Comparison of ENCODE assay signal across 8 mouse cellular contexts in genomic region chr8:128358406-128358755, GRCm38 (mm10). TPM values are rescaled to one million over a fixed set of nuclear protein-coding genes. Genes with fewer than 3 reads are reported as not detected.
DNase-seq lines count a peak whose midpoint lies in the region; TF ChIP-seq lines count a peak whose summit lies in the region.

Gene Nrp1 (plus strand): TSS chr8:128358604.

- TF ChIP-seq CTCF in E14TG2a.4 (conservative IDR thresholded peaks at IDR 0.05; ENCODE audit: low read length), result no peak

- peak within 1 kb of the TSS; percentile 87 for H3K27ac ChIP-seq in hindbrain, embryonic 10.5 days

- under 1% methylated on average over 21 of the region's 21 CpGs for WGBS in hindbrain, embryonic 10.5 days

- H3K27me3 ChIP-seq in E14TG2a.4 (ENCODE audit: insufficient read depth, low read length), result peaks cover 72% of the 10 kb centered on the region
- H3K27me3 ChIP-seq in hindbrain, embryonic 10.5 days (ENCODE audit: insufficient read depth, poor library complexity, severe bottlenecking), result peaks cover 50% of the 10 kb centered on the region

- no peak for DNase-seq in adrenal gland, adult 2 months
- DNase-seq in frontal cortex, adult 2 months (ENCODE audit: extremely low spot score in 1 of 2, low spot score in 1 of 2), result peak in 1 of 2 experiments; percentile 52
- no peak for DNase-seq in hindbrain, embryonic 10.5 days (ENCODE audit: low spot score)
- DNase-seq in left cerebral cortex, adult 11 months (ENCODE audit: low spot score), result peak; percentile 13
- peak; percentile 51 for DNase-seq in lung, postnatal 14 days
- peak; percentile 48 to 70 for DNase-seq in right cerebral cortex, adult 2 months (ENCODE audit: low spot score in 2 of 2)
- DNase-seq in embryo, embryonic 11 days, result no peak

- H3K4me1 ChIP-seq in E14TG2a.4 (replicated peaks; ENCODE audit: low read depth, low read length), result peaks cover 31% of the 10 kb centered on the region
- peaks cover 63% of the 10 kb centered on the region for H3K4me1 ChIP-seq in hindbrain, embryonic 10.5 days (replicated peaks)

- no peaks in the 10 kb centered on the region for H3K36me3 ChIP-seq in E14TG2a.4 (ENCODE audit: insufficient read depth, low read length)
- no peaks in the 10 kb centered on the region for H3K36me3 ChIP-seq in hindbrain, embryonic 10.5 days

- no peaks in the 10 kb centered on the region for H3K9me3 ChIP-seq in E14TG2a.4 (ENCODE audit: low read length)
- H3K9me3 ChIP-seq in hindbrain, embryonic 10.5 days, result no peaks in the 10 kb centered on the region

- peak within 1 kb of the TSS; percentile 81 for H3K4me3 ChIP-seq in E14TG2a.4 (replicated peaks; ENCODE audit: low read length)
- H3K4me3 ChIP-seq in hindbrain, embryonic 10.5 days, result peak within 1 kb of the TSS; percentile 78

RNA-seq across cellular contexts. Expression of gene Nrp1, which starts in this region (rescaled TPM):
- total RNA-seq in adrenal gland, adult 2 months (2021), result 100 to 1,000 TPM in 1 of 2 experiments, 10 to 100 TPM in 1; 74.4 to 130 TPM
- 24.4 and 31.1 TPM in 2 replicates for polyA plus RNA-seq in adrenal gland, adult 2 months (2012; rRNA removed)
- 12.3 and 15.3 TPM in 2 replicates for polyA plus RNA-seq in frontal cortex, adult 2 months (2012; rRNA removed)
- polyA plus RNA-seq in hindbrain, embryonic 10.5 days (2016; fragmentation: Nextera tagmentation; extraction: Ambion mirVana), result 34.8 and 39.2 TPM in 2 replicates

Comparison
In these comparisons a context has a peak if more than half of its experiments do, and no peak if none do; other contexts are left out.
1. DNase-seq: peak in left cerebral cortex, adult 11 months (single experiment), lung, postnatal 14 days (single experiment) and right cerebral cortex, adult 2 months (2 of 2); none in adrenal gland, adult 2 months (single experiment), hindbrain, embryonic 10.5 days (single experiment) and embryo, embryonic 11 days (single experiment).